Mouse (Mus musculus) E14TG2a.4 (cell line): ENCODE measurements at regions not wholly inside any gene's neighbourhood (a gene's known extent, or its start where the extent isn't known, plus 50 kb on each side); places are given as distances from the start of the nearest gene placed in this dataset.

ENCODE experiments used
- CTCF ChIP-seq: conservative IDR thresholded peaks from 2 replicates; pipeline ENCODE4 v1.5.1; 2014; ENCODE audit warnings: low read length
- POU5F1 ChIP-seq: IDR thresholded peaks from 2 replicates; pipeline ENCODE4 v1.6.1; 2014; ENCODE audit warnings: low read length, borderline replicate concordance

DNA sequence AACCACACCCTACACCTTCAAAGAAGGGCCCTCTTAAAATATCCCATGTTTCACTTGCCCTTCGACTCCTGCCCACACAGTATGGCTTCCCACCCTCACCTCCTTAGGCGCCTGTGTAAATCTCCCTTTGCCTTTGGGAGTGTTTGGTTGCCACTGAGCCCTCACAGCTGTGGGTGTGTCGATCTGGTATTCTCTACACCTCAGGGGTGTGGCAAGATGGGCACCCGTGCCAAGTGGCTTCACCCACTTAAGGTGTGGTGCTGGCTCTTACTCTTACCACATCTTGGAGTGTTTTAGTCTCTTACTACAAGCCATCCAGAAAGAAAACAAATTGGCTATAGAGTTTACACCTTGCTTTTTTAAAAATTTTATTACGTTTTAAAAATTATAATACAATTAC is 205.3 kb upstream of the Prdm1 start:
- TF ChIP-seq CTCF (no peak), POU5F1 (no peak)
